Mouse (Mus musculus) common myeloid progenitor, adult 5-6 weeks (primary cell): Measurements from ENCODE around the gene Mphosph6. TPM values are rescaled to one million over a fixed set of nuclear protein-coding genes. Genes with fewer than 3 reads are reported as not detected.
A peak's percentile ranks its signal among the peaks of the same experiment; 100 is the strongest.

Experiments used
- ATAC-seq: replicated peaks from 2 replicates; pipeline ENCODE4 v1.8.0; 2016; ENCODE audit warnings: low read depth, mild to moderate bottlenecking, moderate TSS enrichment, inconsistent platforms; ENCODE audit not compliant: poor library complexity, severe bottlenecking
- total RNA-seq: library from RNA; stranded (forward); fragments of 200-1000, 187-1606 nt; gene quantifications from 2 replicates; pipeline ENCODE4 v1.2.3, GENCODE M21; 2017

Mphosph6 gene
- 46.9 and 51.0 TPM in 2 replicates for total RNA-seq

- peak; percentile 91 for ATAC-seq
Observed at GRCm38 (mm10) chr8:117801443-117802298, at the start of gene Mphosph6. Gene Mphosph6, minus strand, starts transcription at chr8:117801943.

GRCm38 (mm10) chr8:117850420-117850819 is 48.7 kb upstream of the Mphosph6 start:
- no peak for ATAC-seq

- no peak for ATAC-seq
Observed at GRCm38 (mm10) chr8:117847865-117848264, 46.1 kb upstream of the Mphosph6 start.

- no peak for ATAC-seq
Observed at GRCm38 (mm10) chr8:117843694-117844093, 42.0 kb upstream of the Mphosph6 start.

- ATAC-seq = no peak
Observed at GRCm38 (mm10) chr8:117813524-117813923, 11.8 kb upstream of the Mphosph6 start.

- ATAC-seq = no peak
Observed at GRCm38 (mm10) chr8:117810676-117811075, 8.9 kb upstream of the Mphosph6 start.

- no peak for ATAC-seq
Observed at GRCm38 (mm10) chr8:117805419-117805818, 3.7 kb upstream of the Mphosph6 start.

GRCm38 (mm10) chr8:117802299-117802689 is 551 bp upstream of the Mphosph6 start:
- no peak for ATAC-seq

GRCm38 (mm10) chr8:117798066-117798465 is 3.7 kb downstream of the Mphosph6 start:
- ATAC-seq = no peak

GRCm38 (mm10) chr8:117796464-117796863 is 5.3 kb downstream of the Mphosph6 start:
- ATAC-seq = no peak

GRCm38 (mm10) chr8:117794581-117794980 is 7.2 kb downstream of the Mphosph6 start:
- no peak for ATAC-seq

- ATAC-seq = no peak
Observed at GRCm38 (mm10) chr8:117792616-117793144, 9.1 kb downstream of the Mphosph6 start.

GRCm38 (mm10) chr8:117786428-117786827 is 15.3 kb downstream of the Mphosph6 start:
- ATAC-seq = no peak

- ATAC-seq = no peak
Observed at GRCm38 (mm10) chr8:117783021-117783420, 18.7 kb downstream of the Mphosph6 start.

GRCm38 (mm10) chr8:117781375-117782129 is 20.2 kb downstream of the Mphosph6 start:
- no peak for ATAC-seq

- ATAC-seq = no peak
Observed at GRCm38 (mm10) chr8:117779344-117779743, 22.4 kb downstream of the Mphosph6 start.

- ATAC-seq = no peak
Observed at GRCm38 (mm10) chr8:117778531-117779322, 23.0 kb downstream of the Mphosph6 start.

- ATAC-seq = peak; percentile 74
Observed at GRCm38 (mm10) chr8:117776075-117776474, 25.7 kb downstream of the Mphosph6 start.

GRCm38 (mm10) chr8:117775626-117776025 is 26.1 kb downstream of the Mphosph6 start:
- no peak for ATAC-seq

GRCm38 (mm10) chr8:117772597-117772996 is 29.1 kb downstream of the Mphosph6 start:
- peak; percentile 37 for ATAC-seq
